Mouse (Mus musculus) liver, embryonic 15.5 days (tissue): ENCODE measurements around the gene Serping1. TPM values are rescaled to one million over a fixed set of nuclear protein-coding genes. Genes with fewer than 3 reads are reported as not detected.

ENCODE experiments used
- ATAC-seq: fragments of 200-750 bp; cut with Nextera tagmentation; 2 replicates; pipeline ENCODE4 v1.8.0; 2017; ENCODE audit warnings: moderate number of reproducible peaks, mild to moderate bottlenecking, moderate library complexity; ENCODE audit not compliant: insufficient read depth
- H3K27ac ChIP-seq: fragments of 300-500 bp; sonication (generic); replicated peaks from 2 replicates; pipeline ENCODE4 v1.5.1; 2015; ENCODE audit warnings: mild to moderate bottlenecking, inconsistent platforms
- H3K27me3 ChIP-seq: fragments of 300-500 bp; sonication (generic); 2 replicates; pipeline ENCODE4 v1.6.1; 2015; ENCODE audit warnings: mild to moderate bottlenecking, inconsistent platforms
- H3K36me3 ChIP-seq: fragments of 300-500 bp; sonication (generic); replicated peaks from 2 replicates; pipeline ENCODE4 v1.6.1; 2015; ENCODE audit warnings: moderate library complexity, mild to moderate bottlenecking, inconsistent platforms
- H3K4me1 ChIP-seq: fragments of 300-500 bp; sonication (generic); replicated peaks from 2 replicates; pipeline ENCODE4 v1.6.1; 2015; ENCODE audit warnings: inconsistent platforms
- H3K4me2 ChIP-seq: fragments of 300-500 bp; sonication (generic); 2 replicates; pipeline ENCODE4 v1.6.1; 2015; ENCODE audit warnings: moderate library complexity, mild to moderate bottlenecking, inconsistent platforms
- H3K4me3 ChIP-seq: fragments of 300-500 bp; sonication (generic); replicated peaks from 2 replicates; pipeline ENCODE4 v1.5.1; 2015; ENCODE audit warnings: mild to moderate bottlenecking, inconsistent platforms
- H3K9ac ChIP-seq: fragments of 300-500 bp; sonication (generic); 2 replicates; pipeline ENCODE4 v1.6.1; 2015; ENCODE audit warnings: moderate library complexity, mild to moderate bottlenecking, inconsistent platforms
- H3K9me3 ChIP-seq: fragments of 300-500 bp; sonication (generic); replicated peaks from 2 replicates; pipeline ENCODE4 v1.6.1; 2016; ENCODE audit warnings: inconsistent platforms
- WGBS: fragments of 180-500 bp; shearing (Covaris S2); methylation state at CpG from one replicate; pipeline ENCODE4 v1.1.7; 2015; ENCODE audit warnings: mixed read lengths; ENCODE audit not compliant: insufficient replicate concordance; 5-methylcytosine and 5-hydroxymethylcytosine counted together
- polyA plus RNA-seq: library from polyadenylated mRNA; unstranded; fragments of >200 nt; fragmentation: Nextera tagmentation; extraction: Ambion mirVana; gene quantifications from 2 replicates; pipeline ENCODE4 v1.2.1, GENCODE M21; 2015

Serping1 gene
- polyA plus RNA-seq, 1 experiment from 2014 or later: 84.2 TPM

DNA sequence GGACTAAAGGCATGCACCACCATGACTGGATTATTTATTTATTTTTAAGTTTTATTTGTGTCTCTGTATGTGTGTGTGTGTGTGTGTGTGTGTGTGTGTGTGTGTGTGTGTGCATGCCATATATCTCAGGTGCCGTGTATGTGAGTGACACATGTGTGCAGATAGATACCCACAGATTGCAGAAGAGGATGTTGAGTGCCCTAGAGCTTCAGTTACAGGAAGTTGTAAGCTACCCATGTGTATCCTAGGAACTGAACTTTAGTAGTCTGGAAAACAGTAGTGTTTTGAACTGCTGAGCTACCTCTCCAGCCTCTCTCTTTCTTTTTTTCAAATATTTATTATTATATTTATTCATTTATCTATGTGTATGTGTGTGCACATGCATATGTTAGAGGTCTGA, 8.1 kb upstream of the Serping1 start:
- Histone ChIP-seq H3K36me3 (no peaks in the 10 kb centered on the region), H3K4me3 (no peak overlapping the region), H3K9ac (no peak overlapping the region), H3K4me2 (no peak overlapping the region), H3K4me1 (0 out of 2 replicates have a peak, but pooled peaks cover 6% of the 10 kb centered on the region), H3K27ac (no peak overlapping the region), H3K9me3 (no peaks in the 10 kb centered on the region), H3K27me3 (peaks cover 41% of the 10 kb centered on the region)
- ATAC-seq: no peak
- 48% methylated on average over 1 of the region's 1 CpGs for WGBS

DNA sequence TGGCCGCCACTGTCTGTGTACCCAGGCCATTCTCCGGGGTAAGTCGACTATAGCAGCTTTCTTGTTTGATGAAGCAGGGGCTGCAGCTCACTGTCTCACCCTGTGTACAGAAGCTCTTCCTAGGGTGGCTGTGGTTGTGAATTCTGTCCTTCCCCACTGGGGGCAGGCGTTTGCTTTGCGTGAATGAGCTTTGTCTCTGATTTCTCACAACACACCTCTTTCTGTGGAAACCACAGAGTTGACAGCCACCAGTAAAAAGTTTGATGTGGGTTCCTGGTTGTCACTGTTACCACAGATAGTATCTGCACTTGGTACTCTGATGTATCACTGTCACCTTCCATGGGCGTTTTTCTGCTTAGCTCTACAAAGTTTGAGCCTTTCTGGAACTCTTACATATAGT, 4.0 kb upstream of the Serping1 start:
- H3K9me3 ChIP-seq: no peaks in the 10 kb centered on the region
- peaks cover 63% of the 10 kb centered on the region for H3K27me3 ChIP-seq
- no peaks in the 10 kb centered on the region for H3K4me1 ChIP-seq
- no peak overlapping the region for H3K4me2 ChIP-seq
- H3K4me3 ChIP-seq: no peak overlapping the region
- no peak overlapping the region for H3K9ac ChIP-seq
- 32% methylated on average over 6 of the region's 6 CpGs for WGBS
- ATAC-seq: no peak
- H3K27ac ChIP-seq: no peak overlapping the region
- H3K36me3 ChIP-seq: no peaks in the 10 kb centered on the region

GRCm38 (mm10) chr2:84777706-84778105, 2.5 kb upstream of the Serping1 start:
- H3K27ac ChIP-seq: no peak overlapping the region
- H3K9ac ChIP-seq: no peak overlapping the region
- no peak overlapping the region for H3K4me3 ChIP-seq
- no peaks in the 10 kb centered on the region for H3K9me3 ChIP-seq
- no peaks in the 10 kb centered on the region for H3K4me1 ChIP-seq
- no peak for ATAC-seq
- H3K36me3 ChIP-seq: no peaks in the 10 kb centered on the region; the same call in 1 of the 2 replicates
- 59% methylated on average over 3 of the region's 3 CpGs for WGBS
- H3K27me3 ChIP-seq: peaks cover 74% of the 10 kb centered on the region
- no peak overlapping the region for H3K4me2 ChIP-seq

GRCm38 (mm10) chr2:84775665-84776064, 421 bp upstream of the Serping1 start:
- Histone ChIP-seq H3K27me3 (peaks cover 83% of the 10 kb centered on the region), H3K4me3 (no peak overlapping the region), H3K36me3 (no peaks in the 10 kb centered on the region; the same call in 1 of the 2 replicates), H3K9me3 (no peaks in the 10 kb centered on the region), H3K4me1 (no peaks in the 10 kb centered on the region), H3K27ac (0 out of 2 replicates have a peak overlapping the region, but pooled peaks have one; percentile 41), H3K9ac (no peak overlapping the region), H3K4me2 (no peak overlapping the region)
- no peak for ATAC-seq
- WGBS: 61% methylated on average over 6 of the region's 6 CpGs

DNA sequence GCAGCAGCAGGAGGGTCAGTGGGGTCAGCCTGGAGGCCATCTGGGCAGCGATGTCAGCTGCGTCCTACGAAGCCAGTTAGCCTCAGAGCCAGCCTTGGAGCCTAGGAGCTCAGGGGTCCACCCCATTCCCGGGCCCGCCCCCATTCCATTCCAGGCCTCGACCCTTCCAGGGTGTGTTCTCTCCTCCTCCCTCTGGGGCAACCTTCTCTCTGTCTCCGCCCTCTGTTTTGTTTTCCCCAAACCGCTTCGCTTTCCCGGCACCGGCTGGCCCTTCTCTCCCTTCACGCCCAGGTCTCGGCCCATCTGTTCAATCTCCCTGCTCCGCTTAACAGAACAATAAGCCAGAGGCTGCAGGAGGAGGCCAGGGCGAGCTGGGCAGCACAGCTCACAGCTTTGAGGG, 493 bp downstream of the Serping1 start:
- 19% methylated on average over 15 of the region's 15 CpGs for WGBS
- peak; percentile 74 for ATAC-seq
- no peak overlapping the region; the same call in 1 of the 2 replicates for H3K9ac ChIP-seq

DNA sequence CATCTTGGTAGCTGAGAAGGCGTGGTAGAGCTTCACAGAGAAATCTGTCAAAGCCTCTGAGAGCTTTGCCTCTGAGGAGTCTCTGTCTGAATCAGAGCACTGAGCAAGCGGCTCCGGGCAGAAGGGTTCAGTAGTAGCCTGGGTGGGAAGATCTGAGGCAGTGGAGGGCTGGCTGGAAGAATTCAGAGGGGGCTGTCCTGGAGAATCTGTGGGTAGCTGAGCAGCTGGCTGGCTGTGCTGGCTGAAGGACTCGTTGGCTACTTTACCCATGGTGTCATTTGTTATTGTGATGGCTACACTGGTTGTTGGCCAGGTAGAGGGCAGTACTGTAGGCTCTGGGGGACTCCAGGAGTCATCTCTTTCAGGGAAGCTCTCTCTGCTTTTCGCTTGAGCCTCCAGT, 2.0 kb downstream of the Serping1 start:
- Histone ChIP-seq H3K36me3 (peaks cover 3% of the 10 kb centered on the region; the same call in 1 of the 2 replicates), H3K4me3 (no peak overlapping the region), H3K4me1 (no peaks in the 10 kb centered on the region), H3K27ac (no peak overlapping the region), H3K27me3 (peaks cover 86% of the 10 kb centered on the region), H3K4me2 (no peak overlapping the region), H3K9ac (no peak overlapping the region), H3K9me3 (no peaks in the 10 kb centered on the region)
- ATAC-seq: no peak
- WGBS: 65% methylated on average over 5 of the region's 5 CpGs

More for the DNA sequence above, 493 bp downstream of the Serping1 start:
- Histone ChIP-seq H3K36me3 (peaks cover 3% of the 10 kb centered on the region; the same call in 1 of the 2 replicates), H3K4me1 (no peaks in the 10 kb centered on the region), H3K27me3 (peaks cover 89% of the 10 kb centered on the region), H3K27ac (0 out of 2 replicates have a peak overlapping the region, but pooled peaks have one; percentile 38), H3K9me3 (no peaks in the 10 kb centered on the region), H3K4me2 (peak overlapping the region; percentile 45), H3K4me3 (peak overlapping the region; percentile 40)

DNA sequence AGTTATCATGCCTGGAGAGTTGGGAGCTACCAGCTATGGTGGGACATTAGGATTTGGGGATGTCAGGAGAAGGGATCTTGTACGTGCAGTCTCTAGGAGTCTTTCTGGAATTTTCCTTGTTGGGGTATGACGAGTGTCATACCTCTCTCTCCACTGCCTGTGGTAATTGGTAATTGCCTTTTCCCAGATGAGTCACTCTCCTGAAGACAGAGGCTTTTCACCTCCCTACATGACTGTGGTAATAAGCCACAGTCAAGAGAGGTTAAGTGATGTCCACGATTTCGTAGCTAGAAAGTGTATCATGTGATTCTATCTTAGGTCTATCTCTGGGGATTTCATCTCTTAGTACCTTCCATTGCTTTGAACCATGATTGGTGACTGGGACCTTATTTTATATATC, 2.8 kb downstream of the Serping1 start:
- Histone ChIP-seq H3K36me3 (peaks cover 3% of the 10 kb centered on the region; the same call in 1 of the 2 replicates), H3K9me3 (no peaks in the 10 kb centered on the region), H3K27me3 (peaks cover 82% of the 10 kb centered on the region), H3K4me2 (no peak overlapping the region), H3K4me3 (no peak overlapping the region), H3K9ac (no peak overlapping the region), H3K4me1 (no peaks in the 10 kb centered on the region), H3K27ac (no peak overlapping the region)
- 51% methylated on average over 4 of the region's 4 CpGs for WGBS
- no peak for ATAC-seq

DNA sequence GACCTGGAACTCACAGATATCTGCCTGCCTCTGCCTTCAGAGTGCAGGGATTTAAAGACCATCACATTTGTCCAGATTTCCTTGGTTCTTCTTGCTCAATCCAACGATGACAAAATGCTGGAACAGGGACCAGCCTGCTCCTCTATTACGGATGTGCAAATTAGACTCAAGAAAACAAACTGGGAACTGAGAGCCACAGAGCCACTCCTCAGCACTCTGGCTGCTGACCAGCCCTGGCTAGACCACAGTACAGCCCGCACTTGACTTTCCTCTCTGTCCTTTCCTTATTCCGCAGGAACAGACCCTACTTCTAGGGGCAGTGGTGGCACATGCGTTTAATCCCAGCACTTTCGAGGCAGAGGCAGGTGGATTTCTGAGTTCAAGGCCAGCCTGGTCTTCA, 4.7 kb downstream of the Serping1 start:
- Histone ChIP-seq H3K4me1 (no peaks in the 10 kb centered on the region), H3K4me2 (no peak overlapping the region), H3K36me3 (peaks cover 3% of the 10 kb centered on the region; the same call in 1 of the 2 replicates), H3K27me3 (peaks cover 74% of the 10 kb centered on the region), H3K4me3 (no peak overlapping the region), H3K9me3 (no peaks in the 10 kb centered on the region), H3K27ac (no peak overlapping the region), H3K9ac (no peak overlapping the region)
- WGBS: 58% methylated on average over 6 of the region's 6 CpGs
- no peak for ATAC-seq

- WGBS: 15% methylated on average over 1 of the region's 1 CpGs
- H3K9me3 ChIP-seq: no peaks in the 10 kb centered on the region
- H3K4me2 ChIP-seq: no peak overlapping the region
- H3K36me3 ChIP-seq: no peaks in the 10 kb centered on the region
- H3K27me3 ChIP-seq: peaks cover 41% of the 10 kb centered on the region
- H3K4me1 ChIP-seq: no peaks in the 10 kb centered on the region
- no peak overlapping the region for H3K27ac ChIP-seq
- no peak for ATAC-seq
- no peak overlapping the region for H3K9ac ChIP-seq
- H3K4me3 ChIP-seq: no peak overlapping the region
Measured at GRCm38 (mm10) chr2:84762818-84763217, 12.4 kb downstream of the Serping1 start.

- WGBS: 34% methylated on average over 4 of the region's 4 CpGs
- ATAC-seq: no peak
- Histone ChIP-seq H3K9me3 (no peaks in the 10 kb centered on the region), H3K27me3 (peaks cover 36% of the 10 kb centered on the region), H3K4me1 (peaks cover under 1% of the 10 kb centered on the region; the same call in 1 of the 2 replicates), H3K4me2 (no peak overlapping the region), H3K27ac (no peak overlapping the region), H3K9ac (no peak overlapping the region), H3K36me3 (no peaks in the 10 kb centered on the region), H3K4me3 (no peak overlapping the region)
Measured at GRCm38 (mm10) chr2:84762295-84762694, 12.9 kb downstream of the Serping1 start.

DNA sequence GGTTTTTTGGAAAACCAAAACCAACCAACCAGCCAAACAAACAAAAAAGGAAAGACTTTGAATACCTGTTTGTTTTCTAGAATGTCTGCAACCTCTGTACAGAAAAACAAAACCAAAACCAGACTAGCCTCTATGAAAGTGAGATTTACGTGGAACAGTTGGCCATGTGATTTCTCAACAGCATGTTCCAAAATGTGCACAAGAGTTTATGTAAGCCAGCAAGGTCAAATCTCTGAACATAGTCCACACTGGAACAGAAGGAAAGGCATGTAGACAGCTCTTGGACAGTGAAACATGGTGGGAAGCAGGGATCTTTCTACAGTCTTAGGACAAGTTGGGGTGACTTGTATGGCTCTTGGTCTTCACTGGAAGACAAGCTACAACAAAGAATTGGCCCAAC, 13.4 kb downstream of the Serping1 start:
- H3K27me3 ChIP-seq: peaks cover 33% of the 10 kb centered on the region
- ATAC-seq: no peak; the same call in 1 of the 2 replicates
- WGBS: 52% methylated on average over 1 of the region's 1 CpGs
- no peak overlapping the region for H3K4me2 ChIP-seq
- H3K36me3 ChIP-seq: no peaks in the 10 kb centered on the region
- no peak overlapping the region for H3K27ac ChIP-seq
- H3K4me1 ChIP-seq: peaks cover 3% of the 10 kb centered on the region; the same call in 1 of the 2 replicates
- no peak overlapping the region for H3K4me3 ChIP-seq
- no peak overlapping the region for H3K9ac ChIP-seq
- no peaks in the 10 kb centered on the region for H3K9me3 ChIP-seq

GRCm38 (mm10) chr2:84761309-84761708, 13.9 kb downstream of the Serping1 start:
- Histone ChIP-seq H3K9me3 (no peaks in the 10 kb centered on the region), H3K4me1 (peaks cover 3% of the 10 kb centered on the region; the same call in 1 of the 2 replicates), H3K4me3 (no peak overlapping the region), H3K27ac (no peak overlapping the region), H3K36me3 (no peaks in the 10 kb centered on the region), H3K9ac (no peak overlapping the region), H3K27me3 (peaks cover 33% of the 10 kb centered on the region), H3K4me2 (no peak overlapping the region)
- WGBS: 61% methylated on average over 3 of the region's 3 CpGs
- ATAC-seq: no peak
